ENCODE assay signal across 8 mouse cellular contexts in genomic region chr13:107022266-107023171, GRCm38 (mm10). TPM values are rescaled to one million over a fixed set of nuclear protein-coding genes. Genes with fewer than 3 reads are reported as not detected.
DNase-seq lines count a peak whose midpoint lies in the region.

No protein-coding gene starts in this region.

- 1% methylated on average over 96 of the region's 97 CpGs for WGBS in hindbrain, embryonic 10.5 days

- peaks cover 11% of the 10 kb centered on the region for H3K36me3 ChIP-seq in hindbrain, embryonic 10.5 days

- peak; percentile 90 for DNase-seq in Muller cell, postnatal 12 days (ENCODE audit: inconsistent ontology term)
- DNase-seq in cerebellum, adult 8-10 months: peak; percentile 77
- peak; percentile 73 for DNase-seq in forelimb bud, embryonic 11.5 days (ENCODE audit: low read depth, low spot score)
- DNase-seq in hindbrain, embryonic 10.5 days (ENCODE audit: low spot score): peak; percentile 77
- DNase-seq in layer of hippocampus, postnatal 14 days (ENCODE audit: low spot score in 2 of 2): peak; percentile 65 to 70
- DNase-seq in lung, postnatal 10 days: peak; percentile 80
- DNase-seq in ovary, postnatal 36 days (ENCODE audit: low spot score): peak; percentile 84
- peak; percentile 87 for DNase-seq in thymus, postnatal 14 days

- peak overlapping the region; percentile 97 for H3K4me3 ChIP-seq in hindbrain, embryonic 10.5 days

- no peaks in the 10 kb centered on the region for H3K27me3 ChIP-seq in hindbrain, embryonic 10.5 days (ENCODE audit: insufficient read depth, poor library complexity, severe bottlenecking)

- peak overlapping the region; percentile 98 for H3K27ac ChIP-seq in hindbrain, embryonic 10.5 days

- H3K9me3 ChIP-seq in hindbrain, embryonic 10.5 days: no peaks in the 10 kb centered on the region

- H3K4me1 ChIP-seq in hindbrain, embryonic 10.5 days (replicated peaks): peaks cover 20% of the 10 kb centered on the region

RNA-seq across cellular contexts. Expression of gene Kif2a, which starts 0.6 kb away (rescaled TPM):
- polyA plus RNA-seq in hindbrain, embryonic 10.5 days (2016; fragmentation: Nextera tagmentation; extraction: Ambion mirVana): 14.4 and 16.0 TPM in 2 replicates
- total RNA-seq in layer of hippocampus, postnatal 14 days (2021): 100 to 1,000 TPM; 139 to 145 TPM

Comparison
In these comparisons a context has a peak if more than half of its experiments do, and no peak if none do; other contexts are left out.
1. Peak in every context shown above with its lines: DNase-seq, H3K4me3 ChIP-seq and H3K27ac ChIP-seq.